Mouse (Mus musculus): ENCODE data around the gene Ide. TPM values are rescaled to one million over a fixed set of nuclear protein-coding genes. Genes with fewer than 3 reads are reported as not detected.

Gene Ide
- polyA plus RNA-seq, 1 experiment, result 4.4 TPM

- Histone ChIP-seq H3K4me1 (0 out of 2 replicates have a peak, but pooled peaks cover 6% of the 10 kb centered on the region), H3K9me3 (no peaks in the 10 kb centered on the region), H3K27me3 (replicated peaks) (no peaks in the 10 kb centered on the region), H3K36me3 (replicated peaks; ENCODE audit: low read length) (peaks cover 79% of the 10 kb centered on the region), H3K4me3 (replicated peaks) (no peak overlapping the region)
- TF ChIP-seq GATA1 (IDR thresholded peaks at IDR 0.05; ENCODE audit: borderline replicate concordance, low read length) (no peak), FLI1 (IDR thresholded peaks at IDR 0.05; ENCODE audit: low read length) (no peak)
Measured at GRCm38 (mm10) chr19:37284775-37285174, 52.9 kb downstream of the Ide start.

- H3K27me3 ChIP-seq (replicated peaks), result no peaks in the 10 kb centered on the region
- peaks cover 95% of the 10 kb centered on the region for H3K36me3 ChIP-seq (replicated peaks; ENCODE audit: low read length)
- H3K4me1 ChIP-seq, result no peaks in the 10 kb centered on the region
- H3K9me3 ChIP-seq, result no peaks in the 10 kb centered on the region
- H3K4me3 ChIP-seq (replicated peaks), result no peak overlapping the region
- TF ChIP-seq GATA1 (IDR thresholded peaks at IDR 0.05; ENCODE audit: borderline replicate concordance, low read length) (no peak), FLI1 (IDR thresholded peaks at IDR 0.05; ENCODE audit: low read length) (no peak)
Measured at GRCm38 (mm10) chr19:37283166-37283565, 54.5 kb downstream of the Ide start.

- H3K4me3 ChIP-seq (replicated peaks), result no peak overlapping the region
- peaks cover 98% of the 10 kb centered on the region for H3K36me3 ChIP-seq (replicated peaks; ENCODE audit: low read length)
- TF ChIP-seq FLI1 (IDR thresholded peaks at IDR 0.05; ENCODE audit: low read length) (no peak), GATA1 (IDR thresholded peaks at IDR 0.05; ENCODE audit: borderline replicate concordance, low read length) (no peak)
- H3K9me3 ChIP-seq, result no peaks in the 10 kb centered on the region
- H3K27me3 ChIP-seq (replicated peaks), result no peaks in the 10 kb centered on the region
- H3K4me1 ChIP-seq, result no peaks in the 10 kb centered on the region
Measured at GRCm38 (mm10) chr19:37281710-37282109, 55.9 kb downstream of the Ide start.

GRCm38 (mm10) chr19:37279194-37279593, 58.5 kb downstream of the Ide start:
- Histone ChIP-seq H3K4me1 (peaks cover 20% of the 10 kb centered on the region), H3K4me3 (replicated peaks) (no peak overlapping the region), H3K9me3 (no peaks in the 10 kb centered on the region), H3K27me3 (replicated peaks) (no peaks in the 10 kb centered on the region), H3K36me3 (replicated peaks; ENCODE audit: low read length) (peaks cover 93% of the 10 kb centered on the region)
- TF ChIP-seq GATA1 (IDR thresholded peaks at IDR 0.05; ENCODE audit: borderline replicate concordance, low read length) (no peak), FLI1 (IDR thresholded peaks at IDR 0.05; ENCODE audit: low read length) (no peak)

- no peak for TF ChIP-seq GATA1 (IDR thresholded peaks at IDR 0.05; ENCODE audit: borderline replicate concordance, low read length)
- no peak; the same call in 1 of the 2 replicates for TF ChIP-seq FLI1 (IDR thresholded peaks at IDR 0.05; ENCODE audit: low read length)
- Histone ChIP-seq H3K4me3 (replicated peaks) (no peak overlapping the region), H3K27me3 (replicated peaks) (no peaks in the 10 kb centered on the region), H3K9me3 (no peaks in the 10 kb centered on the region), H3K36me3 (replicated peaks; ENCODE audit: low read length) (peaks cover 90% of the 10 kb centered on the region), H3K4me1 (peaks cover 21% of the 10 kb centered on the region)
Measured at GRCm38 (mm10) chr19:37275555-37275954, 62.1 kb downstream of the Ide start.

- Histone ChIP-seq H3K27me3 (replicated peaks) (no peaks in the 10 kb centered on the region), H3K9me3 (no peaks in the 10 kb centered on the region), H3K4me3 (replicated peaks) (no peak overlapping the region), H3K36me3 (replicated peaks; ENCODE audit: low read length) (peaks cover 57% of the 10 kb centered on the region), H3K4me1 (peaks cover under 1% of the 10 kb centered on the region; the same call in 1 of the 2 replicates)
- TF ChIP-seq FLI1 (IDR thresholded peaks at IDR 0.05; ENCODE audit: low read length), result no peak
- TF ChIP-seq GATA1 (IDR thresholded peaks at IDR 0.05; ENCODE audit: borderline replicate concordance, low read length), result no peak
Measured at GRCm38 (mm10) chr19:37269106-37269505, 68.5 kb downstream of the Ide start.

GRCm38 (mm10) chr19:37265333-37266103, 72.1 kb downstream of the Ide start:
- Histone ChIP-seq H3K9me3 (peaks cover 3% of the 10 kb centered on the region; the same call in 1 of the 2 replicates), H3K4me3 (replicated peaks) (no peak overlapping the region), H3K27me3 (replicated peaks) (peaks cover 8% of the 10 kb centered on the region), H3K36me3 (replicated peaks; ENCODE audit: low read length) (peaks cover 25% of the 10 kb centered on the region), H3K4me1 (peaks cover 5% of the 10 kb centered on the region; the same call in 1 of the 2 replicates)
- TF ChIP-seq FLI1 (IDR thresholded peaks at IDR 0.05; ENCODE audit: low read length) (no peak), GATA1 (IDR thresholded peaks at IDR 0.05; ENCODE audit: borderline replicate concordance, low read length) (no peak)

- H3K4me1 ChIP-seq, result peaks cover 5% of the 10 kb centered on the region; the same call in 1 of the 2 replicates
- peaks cover 14% of the 10 kb centered on the region for H3K36me3 ChIP-seq (replicated peaks; ENCODE audit: low read length)
- H3K4me3 ChIP-seq (replicated peaks), result no peak overlapping the region
- peaks cover 6% of the 10 kb centered on the region; the same call in 1 of the 2 replicates for H3K9me3 ChIP-seq
- H3K27me3 ChIP-seq (replicated peaks), result peaks cover 21% of the 10 kb centered on the region
- TF ChIP-seq FLI1 (IDR thresholded peaks at IDR 0.05; ENCODE audit: low read length) (no peak), GATA1 (IDR thresholded peaks at IDR 0.05; ENCODE audit: borderline replicate concordance, low read length) (no peak)
Measured at GRCm38 (mm10) chr19:37263943-37264897, 73.4 kb downstream of the Ide start.

- H3K27me3 ChIP-seq (replicated peaks), result peaks cover 22% of the 10 kb centered on the region
- TF ChIP-seq FLI1 (IDR thresholded peaks at IDR 0.05; ENCODE audit: low read length), result no peak
- no peak for TF ChIP-seq GATA1 (IDR thresholded peaks at IDR 0.05; ENCODE audit: borderline replicate concordance, low read length)
- no peak overlapping the region for H3K4me3 ChIP-seq (replicated peaks)
- H3K4me1 ChIP-seq, result peaks cover 5% of the 10 kb centered on the region; the same call in 1 of the 2 replicates
- peaks cover 8% of the 10 kb centered on the region for H3K36me3 ChIP-seq (replicated peaks; ENCODE audit: low read length)
- peaks cover 6% of the 10 kb centered on the region; the same call in 1 of the 2 replicates for H3K9me3 ChIP-seq
Measured at GRCm38 (mm10) chr19:37263566-37263942, 74.1 kb downstream of the Ide start.
